Mouse (Mus musculus): Measurements from ENCODE around the gene Gpc3. TPM values are rescaled to one million over a fixed set of nuclear protein-coding genes. Genes with fewer than 3 reads are reported as not detected.

The Gpc3 gene
- total RNA-seq (2021) = 10 to 100 TPM; 11.3 to 13.9 TPM
- long read RNA-seq, transcript Gpc3-201 (8 exons, 2,216 nt) = major isoform, 9 of 12 reads
- long read RNA-seq, partial matches to known transcripts = 1 of 12 reads
- long read RNA-seq, other reads (novel, unspliced or antisense) = 2 of 12 reads

DNA sequence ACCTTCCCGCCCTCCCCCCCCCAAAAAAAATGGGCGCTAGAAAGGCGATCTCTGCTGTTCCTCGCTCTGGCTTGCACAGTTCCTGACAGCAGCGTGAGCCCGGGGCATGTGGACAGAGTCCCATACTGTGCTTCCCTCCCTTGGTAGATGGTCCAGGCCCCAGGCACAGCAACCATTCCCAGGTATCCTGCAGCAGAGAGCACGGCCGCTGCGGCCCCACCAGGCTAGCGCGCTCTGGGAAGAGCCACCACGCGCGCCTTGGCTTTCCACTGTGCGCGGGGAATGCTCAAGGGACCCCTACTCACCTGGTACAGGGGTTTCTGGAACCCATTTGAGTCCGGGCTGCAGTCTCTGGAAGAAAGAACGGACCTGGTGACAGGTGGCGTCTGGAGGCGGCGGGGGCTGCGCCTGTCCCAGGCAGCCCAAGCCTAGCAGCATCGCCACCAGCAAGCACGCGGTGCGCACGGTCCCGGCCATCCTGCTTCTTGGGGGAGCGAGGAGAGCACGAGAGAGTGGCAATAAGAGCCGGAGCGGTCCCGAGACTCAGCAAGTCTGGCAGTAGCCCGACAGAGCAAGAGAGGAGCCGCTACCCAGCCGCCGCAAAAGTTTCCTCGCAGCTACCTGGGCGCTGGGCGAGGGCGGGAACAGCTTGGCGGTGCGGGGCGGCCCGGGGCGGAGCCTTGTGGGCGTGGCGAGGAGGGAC is at the start of gene Gpc3:
Gpc3 (minus strand) TSS at position 623 of the 703 bp plus-strand sequence.
- DNase-seq (ENCODE audit: low spot score in 2 of 2) = peak in 1 of 2 experiments; percentile 47

DNA sequence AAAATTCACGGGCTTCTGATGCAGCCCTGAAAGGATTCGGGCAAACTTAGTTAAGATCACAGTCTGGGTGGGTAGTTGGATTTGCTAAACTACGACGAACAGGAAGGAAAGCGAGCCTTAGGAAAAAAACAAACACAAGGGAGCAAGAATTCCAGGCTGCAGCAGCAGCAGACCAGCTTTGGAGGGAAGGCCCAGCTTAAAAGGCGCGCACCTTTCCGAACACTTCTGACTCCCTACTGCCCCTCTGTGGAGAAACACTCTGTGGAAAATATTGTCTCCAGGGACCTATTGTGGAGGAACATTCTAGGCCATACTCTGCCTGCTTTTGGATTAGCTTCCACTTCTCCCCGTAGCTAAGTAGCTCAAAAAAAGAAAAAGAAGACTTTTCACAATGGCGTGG is 38.2 kb upstream of the Gpc3 start:
- DNase-seq (ENCODE audit: low spot score in 2 of 2) = peak; percentile 17 to 43

DNA sequence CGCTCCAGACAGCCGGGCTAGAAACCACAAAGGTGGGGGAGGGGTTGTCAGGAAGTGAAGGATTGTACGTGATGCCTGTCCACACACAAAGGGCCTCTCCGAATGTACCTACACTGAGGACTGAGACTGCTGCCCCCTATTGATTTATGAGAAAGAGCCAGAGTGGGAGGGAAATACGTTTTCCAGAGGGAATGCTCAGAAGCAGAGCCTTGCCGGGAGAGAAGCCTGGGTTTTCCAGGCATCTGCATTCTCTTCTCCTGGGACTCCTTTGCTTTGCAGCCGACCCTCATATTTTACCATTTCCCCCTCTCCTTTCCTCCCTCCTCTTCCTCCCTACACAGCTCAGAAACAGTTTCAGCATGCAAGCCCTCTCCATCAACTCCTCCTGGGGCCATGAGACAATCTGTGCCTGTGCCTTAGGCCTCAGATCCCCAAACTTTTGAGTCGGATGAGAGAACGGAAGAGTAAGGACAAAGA is 37.8 kb upstream of the Gpc3 start:
- no peak for DNase-seq (ENCODE audit: low spot score in 2 of 2)

DNA sequence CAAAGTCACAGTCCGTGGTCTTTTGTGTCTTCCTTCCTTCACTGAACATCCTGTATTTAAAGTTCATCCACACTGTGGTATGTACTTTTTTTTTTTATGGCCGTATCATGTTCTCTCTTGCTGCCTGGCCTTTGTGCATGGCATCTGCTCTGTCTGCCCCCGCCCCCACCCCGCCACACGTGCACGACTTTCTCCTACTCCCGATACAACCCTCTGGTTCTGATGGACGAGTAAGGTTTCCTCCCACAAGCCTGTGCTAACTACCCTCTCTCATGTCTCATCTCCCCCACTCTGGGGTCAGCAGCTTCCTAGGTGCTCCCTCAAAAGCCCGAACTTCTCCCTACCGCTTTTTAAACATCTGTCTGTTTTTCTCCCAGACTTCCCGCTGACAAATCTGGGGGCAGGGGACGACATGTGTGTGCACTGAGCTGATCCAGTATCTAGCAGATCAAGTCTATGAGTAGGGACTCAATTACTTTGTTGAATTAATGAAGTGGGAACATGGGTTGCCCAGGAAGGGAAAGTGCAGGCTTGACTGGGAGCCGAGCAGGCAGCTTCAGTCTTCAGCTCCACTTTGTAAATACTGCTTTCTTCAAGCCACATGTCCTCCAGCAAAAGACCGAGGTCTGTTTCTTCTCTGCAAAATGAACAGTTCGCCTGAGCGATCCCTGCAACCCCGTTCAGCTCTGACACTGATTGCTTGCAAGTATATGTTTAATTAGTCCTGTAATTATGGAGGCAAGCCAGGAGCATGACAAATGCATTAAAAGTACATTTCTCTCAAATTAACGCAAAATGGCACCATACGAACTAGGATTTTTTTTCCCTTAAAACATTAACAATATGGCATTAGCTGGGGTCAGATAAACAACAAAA is 35.4 kb upstream of the Gpc3 start:
- DNase-seq (ENCODE audit: low spot score in 2 of 2) = no peak

DNA sequence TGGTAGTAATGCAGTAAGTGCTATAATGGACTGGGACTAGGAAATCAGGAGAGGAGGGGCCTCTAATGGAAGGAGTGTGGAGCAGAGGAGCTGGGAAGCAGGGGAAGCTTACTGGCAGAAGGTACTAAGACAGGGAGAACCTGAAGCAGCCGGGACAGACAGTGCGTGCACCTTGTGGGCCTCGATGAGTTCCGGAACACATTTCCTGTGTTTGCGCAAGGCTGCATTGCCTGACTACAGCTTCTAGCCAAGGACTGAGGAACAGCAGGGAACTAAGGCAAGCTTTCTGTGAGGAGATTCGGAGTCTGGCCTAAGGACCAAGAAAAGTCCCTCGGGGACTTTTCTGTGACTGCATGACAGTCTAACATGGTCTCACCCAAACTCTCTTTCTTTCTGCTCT is 30.6 kb upstream of the Gpc3 start:
- DNase-seq (ENCODE audit: low spot score in 2 of 2) = no peak

DNA sequence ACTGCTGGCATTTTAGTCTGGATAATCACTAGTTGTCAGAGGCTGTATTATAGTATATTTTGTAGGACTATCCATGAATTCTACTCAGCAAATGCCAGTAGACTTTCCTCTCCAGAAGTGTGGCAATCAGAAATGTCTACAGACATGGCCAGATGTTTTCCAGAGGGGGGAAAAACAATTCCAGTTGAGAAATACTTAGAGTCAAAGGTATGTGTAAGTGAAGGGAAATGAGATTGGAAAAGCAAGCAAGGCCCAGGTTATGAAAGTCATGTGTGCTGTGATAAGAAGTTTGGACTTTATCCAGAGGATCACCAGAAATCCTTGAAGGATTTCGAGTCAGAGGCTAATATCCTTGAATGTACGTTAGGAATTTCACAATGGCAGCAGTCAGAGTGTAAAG is 29.6 kb upstream of the Gpc3 start:
- DNase-seq (ENCODE audit: low spot score in 2 of 2) = no peak

DNA sequence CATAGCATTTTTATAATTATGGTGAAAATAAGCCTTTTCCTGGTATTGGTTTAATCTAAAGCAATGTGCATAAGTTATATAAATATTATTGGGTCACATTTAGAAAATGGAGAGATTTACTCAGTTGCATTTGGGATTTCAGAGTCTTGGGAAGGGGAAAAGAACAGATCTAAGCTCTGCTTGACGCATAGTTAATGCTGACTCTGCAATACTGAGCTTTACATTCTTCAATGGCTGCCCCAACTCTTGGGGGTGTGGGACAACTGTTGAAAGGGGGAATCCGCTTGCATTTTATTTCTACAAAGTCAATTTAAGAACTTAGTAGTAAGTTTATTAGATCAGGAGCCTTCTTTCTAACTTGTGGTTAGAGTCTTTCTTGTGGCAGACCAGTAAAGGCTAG is 28.4 kb upstream of the Gpc3 start:
- DNase-seq (ENCODE audit: low spot score in 2 of 2) = no peak

DNA sequence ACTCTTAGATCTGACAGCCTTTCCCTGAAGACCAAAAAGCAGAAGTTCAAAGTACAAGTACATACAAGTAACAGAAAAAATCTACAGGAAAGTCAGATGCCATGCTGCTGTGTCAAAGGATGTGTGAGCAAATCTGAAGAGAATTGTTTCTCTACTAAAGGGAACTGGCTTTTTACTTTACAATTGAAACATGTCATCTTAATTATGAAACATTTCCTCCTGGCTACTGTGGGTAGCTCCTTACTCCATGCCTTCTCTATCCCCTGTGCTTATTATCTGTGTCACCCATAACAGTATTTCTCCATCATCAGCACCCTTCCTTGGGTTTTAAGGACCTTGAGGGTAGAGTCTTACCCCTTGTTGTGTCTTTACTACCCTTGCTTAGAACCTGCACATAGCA is 23.7 kb upstream of the Gpc3 start:
- no peak for DNase-seq (ENCODE audit: low spot score in 2 of 2)

DNA sequence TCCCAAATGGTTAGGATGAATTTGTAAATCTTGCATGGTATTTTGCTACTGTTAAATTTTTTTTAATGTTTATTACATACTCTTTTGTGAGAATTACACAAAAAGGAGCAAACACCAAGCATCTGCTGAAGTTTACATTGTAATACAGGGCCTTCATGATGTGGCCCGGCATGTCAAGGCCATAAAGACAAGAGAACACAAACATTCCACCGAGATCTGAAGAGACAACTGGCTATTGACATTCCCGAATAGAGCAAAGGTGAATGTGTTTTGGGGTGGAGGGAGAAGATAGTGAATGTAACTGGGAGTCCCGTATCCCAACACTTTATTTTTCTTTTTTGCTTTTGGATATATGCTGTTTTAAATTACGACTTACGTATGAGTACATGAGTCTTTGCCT is 20.2 kb upstream of the Gpc3 start:
- no peak for DNase-seq (ENCODE audit: low spot score in 2 of 2)

DNA sequence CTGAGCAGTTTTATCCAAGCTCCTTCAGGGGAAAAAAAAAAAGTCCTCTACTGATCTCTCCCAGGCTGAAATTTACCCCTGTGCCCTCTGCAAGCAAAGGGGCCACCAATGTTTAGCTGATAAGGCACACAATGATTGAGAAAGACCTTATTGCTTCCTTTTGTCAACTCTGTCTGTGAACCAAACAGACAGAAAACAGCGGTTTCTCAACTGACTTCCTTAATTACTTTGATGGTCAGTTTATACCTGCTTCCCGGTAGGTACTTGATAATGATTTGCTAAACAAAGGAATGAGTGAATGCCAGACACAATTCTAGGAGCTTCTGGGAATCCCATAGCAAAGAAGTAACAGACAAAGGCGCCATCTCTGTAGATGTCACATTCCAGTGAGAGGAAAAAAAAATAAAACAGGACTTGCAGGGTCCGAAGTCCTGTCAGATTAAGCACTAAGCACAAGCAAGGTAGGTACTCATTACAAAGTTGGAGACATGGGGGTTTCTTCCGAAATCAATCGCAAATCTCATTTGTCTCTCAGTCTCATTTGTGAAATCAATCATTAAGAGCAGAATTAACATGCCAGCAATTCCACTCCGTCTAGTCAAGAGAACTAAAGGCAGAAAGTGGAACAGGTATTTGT is 19.1 kb upstream of the Gpc3 start:
- no peak for DNase-seq (ENCODE audit: low spot score in 2 of 2)

DNA sequence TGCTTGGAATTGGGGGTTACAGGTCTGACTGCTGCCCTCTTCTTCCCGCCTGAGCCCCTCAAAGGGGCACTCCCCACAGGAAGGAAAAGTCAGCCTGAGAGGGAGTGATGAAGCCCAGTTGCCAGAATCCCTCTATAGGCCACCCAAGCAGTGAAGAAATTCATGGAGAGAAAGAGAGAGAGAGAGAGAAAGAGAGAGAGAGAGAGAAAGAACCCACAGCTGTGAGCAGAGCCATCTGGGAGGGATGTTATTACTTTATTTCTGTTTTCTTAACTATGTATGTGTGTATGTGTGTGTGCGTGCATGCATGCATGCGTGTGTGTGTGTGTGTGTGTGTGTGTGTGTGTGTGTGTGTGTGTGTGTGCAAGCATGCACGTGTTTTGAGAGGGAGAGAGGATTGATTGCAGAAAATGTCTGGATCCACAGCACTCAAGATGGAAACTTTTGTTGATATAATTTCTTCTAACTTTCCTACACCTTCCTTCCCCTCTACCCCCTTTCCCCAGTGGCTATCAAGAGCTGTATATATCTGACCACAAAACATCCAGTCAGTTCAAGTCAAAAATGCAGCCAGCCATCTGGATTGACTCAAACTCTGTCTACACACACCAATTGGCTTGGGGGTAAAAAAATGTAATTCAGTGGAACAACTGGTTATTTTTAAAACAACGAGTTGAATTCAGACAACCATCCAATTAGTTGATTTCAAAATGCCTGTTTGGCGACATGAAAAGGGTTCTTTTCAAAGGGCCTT is 13.4 kb upstream of the Gpc3 start:
- no peak for DNase-seq (ENCODE audit: low spot score in 2 of 2)

DNA sequence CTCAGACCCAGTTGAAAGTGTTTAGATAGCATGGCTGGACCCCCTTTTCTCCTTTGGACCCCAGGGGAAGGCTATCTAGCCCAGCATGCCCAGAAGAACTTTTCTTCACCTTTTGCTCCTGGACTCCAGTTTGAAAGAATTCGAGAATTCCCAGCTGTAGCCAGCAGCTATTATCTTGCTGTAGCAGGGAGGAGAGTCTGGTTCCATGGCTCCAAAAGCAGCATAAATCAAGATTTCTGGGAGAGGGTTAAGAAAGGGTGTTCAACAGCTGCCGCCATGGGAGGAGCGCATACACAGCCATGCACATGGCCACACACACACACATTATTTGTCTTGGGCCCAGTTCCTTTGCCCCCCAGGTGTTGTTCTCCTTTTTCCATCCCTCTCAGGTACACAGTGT is 4.1 kb upstream of the Gpc3 start:
- no peak for DNase-seq (ENCODE audit: low spot score in 2 of 2)

DNA sequence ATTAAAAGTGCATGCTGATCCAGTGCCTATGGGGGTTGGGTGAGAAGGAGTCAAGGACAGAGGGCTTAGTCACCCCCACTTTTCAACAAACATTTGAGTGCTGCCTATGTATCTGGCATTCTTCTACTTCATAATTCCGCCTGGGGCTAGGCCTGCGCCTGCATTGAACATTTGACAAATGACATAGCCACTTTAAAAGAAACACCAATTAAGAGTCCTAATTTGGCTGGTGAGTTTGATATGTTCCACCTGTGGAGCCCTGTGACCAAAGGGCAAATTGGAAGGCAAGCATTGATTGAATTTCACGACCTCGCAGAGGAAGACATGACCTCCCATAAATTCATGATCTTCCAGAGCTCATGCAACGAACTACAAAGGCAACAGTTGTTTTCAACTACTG is 2.4 kb upstream of the Gpc3 start:
- DNase-seq (ENCODE audit: low spot score in 2 of 2) = no peak

DNA sequence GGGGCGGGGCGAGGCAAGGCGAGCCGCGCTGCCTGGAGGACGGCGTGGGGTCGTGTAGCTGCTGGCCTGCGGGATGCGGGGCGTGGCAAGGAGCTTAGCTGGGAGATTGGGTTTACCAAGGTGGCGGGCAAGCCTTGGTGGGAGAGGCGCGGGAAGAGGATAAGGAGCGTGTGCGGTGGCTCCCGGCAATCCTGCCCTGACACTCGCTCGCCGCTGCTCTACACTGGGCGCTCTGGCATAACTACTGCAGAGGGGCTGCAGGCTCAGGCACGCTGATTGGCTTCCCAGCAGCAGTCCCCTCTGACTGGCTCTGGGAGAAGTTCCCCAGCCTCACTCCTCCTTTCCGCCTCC is 256 bp upstream of the Gpc3 start:
- DNase-seq (ENCODE audit: low spot score in 2 of 2) = peak; percentile 18 to 28

DNA sequence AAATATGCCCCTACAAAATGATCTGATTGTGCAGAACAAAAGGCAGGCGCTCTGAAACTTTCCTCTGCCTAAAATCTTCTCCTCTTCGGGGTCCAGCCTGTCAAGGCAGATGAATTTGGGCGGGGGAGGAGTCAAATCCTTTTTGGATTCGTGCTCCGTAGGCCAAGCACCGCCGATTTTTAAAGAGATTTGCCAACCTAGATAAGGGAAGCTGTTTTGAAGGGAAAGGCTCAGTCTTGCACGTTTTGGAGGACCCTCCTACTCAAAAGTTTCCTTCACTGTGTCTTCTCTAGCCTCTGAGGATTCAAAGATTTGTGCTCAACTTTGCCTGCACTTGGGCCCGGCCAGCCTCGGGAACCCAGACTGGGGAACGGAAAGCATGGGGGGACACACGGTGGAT is 944 bp downstream of the Gpc3 start:
- DNase-seq (ENCODE audit: low spot score in 2 of 2) = no peak

DNA sequence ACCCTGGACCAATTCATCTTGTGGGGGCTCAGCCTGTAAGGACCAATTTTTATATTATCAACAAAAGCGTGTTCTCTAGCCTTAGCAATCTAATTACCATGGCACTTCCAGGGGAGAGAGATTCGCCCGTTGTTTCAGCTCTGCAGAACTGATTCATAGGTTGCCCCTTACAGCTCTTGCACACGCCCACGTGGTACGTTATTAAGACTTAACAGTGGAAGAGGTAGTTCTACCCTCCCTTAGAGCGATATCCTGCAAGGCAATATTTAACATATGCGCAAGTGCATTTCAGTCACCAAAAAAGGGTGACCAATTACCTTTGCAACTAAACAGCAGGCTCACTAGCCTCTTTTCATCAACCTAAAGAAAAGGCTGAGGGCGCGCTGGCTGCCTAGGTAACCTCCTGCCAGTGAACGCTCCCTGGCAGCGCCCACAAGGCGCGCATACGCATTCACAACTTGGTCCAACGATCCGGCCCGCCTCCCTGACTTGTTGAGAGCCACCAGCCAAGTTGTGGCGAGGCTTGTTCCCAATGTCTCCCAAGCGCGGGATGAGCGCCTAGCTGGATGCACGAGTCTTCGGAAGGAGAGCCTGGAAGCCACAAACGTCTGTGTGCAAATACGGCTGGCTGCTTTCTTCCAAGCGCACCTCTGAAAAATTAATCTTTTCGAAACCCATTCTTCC is 1.6 kb downstream of the Gpc3 start:
- no peak for DNase-seq (ENCODE audit: low spot score in 2 of 2)

DNA sequence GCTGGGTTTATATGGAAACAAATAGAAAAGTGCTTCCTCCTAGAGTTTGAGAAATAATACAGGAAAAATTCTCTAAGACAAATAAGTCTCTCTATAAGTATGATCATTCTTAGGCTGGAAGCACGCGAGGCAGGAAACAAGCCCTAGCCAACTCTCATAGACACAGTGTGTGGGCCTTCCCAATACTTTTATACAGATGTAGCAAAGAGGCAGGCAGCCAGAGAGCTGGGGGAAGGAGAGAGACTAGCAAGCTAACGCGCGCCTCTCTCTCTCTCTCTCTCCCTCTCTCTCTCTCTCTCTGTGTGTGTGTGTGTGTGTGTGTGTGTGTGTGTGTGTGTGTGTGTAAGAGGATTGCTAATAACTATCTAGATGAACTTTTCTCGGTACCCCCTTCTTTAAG is 2.2 kb downstream of the Gpc3 start:
- DNase-seq (ENCODE audit: low spot score in 2 of 2) = no peak

DNA sequence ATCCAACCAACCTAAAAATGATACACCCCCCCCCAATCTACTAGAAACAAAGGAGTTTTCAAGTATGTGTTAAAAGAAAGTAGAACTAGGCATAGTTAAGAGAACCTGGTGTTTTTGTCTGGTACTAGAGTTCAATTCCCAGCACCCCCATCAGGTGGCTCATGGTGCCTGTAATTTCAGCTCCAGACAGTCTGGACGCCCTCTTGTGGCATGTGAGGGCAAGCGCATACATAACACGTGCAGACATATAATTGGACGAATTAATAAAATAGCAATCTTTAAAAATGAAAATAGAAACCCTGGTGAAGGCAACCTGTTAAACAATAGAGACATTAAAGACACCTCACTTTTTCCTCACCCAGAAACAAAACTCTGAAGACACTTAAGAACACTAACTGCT is 10.6 kb downstream of the Gpc3 start:
- DNase-seq (ENCODE audit: low spot score in 2 of 2) = no peak

DNA sequence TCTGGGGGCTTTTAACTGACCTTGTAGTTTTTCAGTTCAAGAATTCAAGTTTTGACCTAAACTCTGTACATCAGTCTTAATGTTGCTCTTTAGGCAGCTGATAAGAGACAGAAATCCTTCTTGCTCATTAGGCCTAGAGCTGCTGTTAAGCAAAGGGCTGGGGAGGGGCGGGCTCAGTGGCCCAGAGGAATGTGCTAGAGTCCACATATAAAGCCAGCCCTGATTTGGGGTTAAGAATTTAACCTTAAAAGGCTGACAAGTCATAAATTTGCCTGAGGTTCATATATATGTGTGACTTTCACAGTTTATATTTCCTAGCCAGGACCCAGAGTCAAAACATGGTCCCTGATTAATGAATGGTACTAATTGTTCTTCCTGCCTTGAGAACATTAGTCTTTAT is 14.5 kb downstream of the Gpc3 start:
- DNase-seq (ENCODE audit: low spot score in 2 of 2) = no peak

DNA sequence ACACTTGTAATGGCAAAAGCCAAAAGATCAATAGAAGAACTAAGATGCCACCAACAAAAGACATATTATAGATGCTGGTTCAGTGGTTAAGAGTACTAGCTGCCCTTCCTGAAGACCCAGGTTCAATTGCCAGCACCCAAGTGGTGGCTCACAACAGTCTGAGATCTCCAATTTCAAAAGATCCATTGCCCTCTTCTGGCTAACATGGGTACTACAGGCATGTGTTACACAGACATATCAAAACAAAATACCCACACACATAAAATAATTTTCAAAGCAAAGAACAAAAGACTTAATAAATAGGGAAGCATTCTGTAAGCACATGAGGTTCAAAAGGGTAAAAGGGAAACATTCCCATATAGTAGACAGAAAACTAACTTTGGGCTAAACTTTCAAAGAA is 26.1 kb downstream of the Gpc3 start:
- DNase-seq (ENCODE audit: low spot score in 2 of 2) = no peak

DNA sequence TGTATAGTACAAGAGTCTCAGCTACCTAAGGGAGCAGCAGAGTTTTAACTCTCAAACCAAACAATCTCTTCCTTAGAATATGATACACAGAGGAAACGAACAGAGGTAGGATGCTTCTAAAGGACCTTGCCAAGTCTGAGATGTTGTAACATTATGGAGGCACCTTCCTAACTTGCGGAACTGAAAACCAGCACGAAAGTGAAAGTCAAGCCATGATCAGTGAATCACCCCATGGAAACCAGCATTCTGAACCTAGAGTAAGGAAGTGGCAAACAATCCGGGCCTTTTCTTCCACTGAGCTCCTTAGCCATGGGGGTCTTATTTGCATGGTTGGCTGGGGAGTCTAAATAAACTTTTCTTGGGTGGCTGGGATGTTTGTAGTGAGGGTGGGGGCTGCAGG is 53.8 kb downstream of the Gpc3 start:
- no peak for DNase-seq (ENCODE audit: low spot score in 2 of 2)
